Mouse (Mus musculus) heart, adult 11 months (tissue): ENCODE measurements around the gene Hcn4.

Experiments used
- DNase-seq: peaks from one replicate; pipeline ENCODE4 v3.0.0; 2022

Hcn4 gene

GRCm38 (mm10) chr9:58849576-58850315, 26.5 kb downstream of the Hcn4 start:
- no peak for DNase-seq

DNA sequence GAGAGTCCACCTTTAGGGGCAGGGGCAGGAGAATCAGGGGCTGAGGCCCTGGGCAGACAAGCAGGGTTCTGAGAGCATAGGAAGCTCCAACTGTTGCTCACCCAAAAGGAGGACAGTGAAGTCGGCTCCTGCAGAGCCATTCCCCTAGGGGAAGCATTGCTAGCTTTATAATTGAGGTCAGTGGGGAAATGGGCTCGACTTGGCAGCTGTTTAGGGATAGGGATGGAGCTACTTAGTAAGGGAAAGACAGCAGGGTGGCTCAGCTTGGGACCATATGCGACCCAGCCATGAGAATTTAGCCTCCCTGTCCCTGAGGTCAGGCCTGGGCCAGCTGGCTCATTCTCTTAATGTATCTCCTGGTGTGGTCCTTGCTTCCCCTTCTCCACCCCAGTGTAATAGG, 31.7 kb downstream of the Hcn4 start:
- DNase-seq: no peak

- no peak for DNase-seq
Observed at GRCm38 (mm10) chr9:58859080-58859635, 35.9 kb downstream of the Hcn4 start.

- no peak for DNase-seq
Observed at GRCm38 (mm10) chr9:58863826-58864225, 40.6 kb downstream of the Hcn4 start.

DNA sequence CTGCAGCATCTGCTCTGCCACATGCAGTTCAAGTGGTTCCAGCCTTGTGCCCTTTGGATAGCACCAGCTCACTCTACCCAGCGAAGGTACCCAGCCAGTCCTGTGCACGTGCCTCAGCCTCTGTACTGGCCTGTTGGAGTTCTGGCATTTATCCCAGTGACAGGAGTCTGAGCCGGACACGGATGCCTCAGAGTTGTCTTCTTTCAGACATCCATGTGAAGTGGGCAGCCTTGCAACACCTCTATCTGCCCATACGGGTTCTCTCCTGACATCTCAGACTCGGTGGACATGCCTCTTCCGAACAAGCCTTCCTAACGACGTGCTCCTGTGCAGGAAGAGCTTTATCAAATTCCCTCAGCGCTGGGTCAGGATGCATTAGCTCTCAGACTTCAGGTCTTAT, 47.9 kb downstream of the Hcn4 start:
- peak; percentile 52 for DNase-seq

- peak; percentile 91 for DNase-seq
Observed at GRCm38 (mm10) chr9:58873541-58874324, 50.5 kb downstream of the Hcn4 start.

GRCm38 (mm10) chr9:58874354-58874753, 51.1 kb downstream of the Hcn4 start:
- no peak for DNase-seq

DNA sequence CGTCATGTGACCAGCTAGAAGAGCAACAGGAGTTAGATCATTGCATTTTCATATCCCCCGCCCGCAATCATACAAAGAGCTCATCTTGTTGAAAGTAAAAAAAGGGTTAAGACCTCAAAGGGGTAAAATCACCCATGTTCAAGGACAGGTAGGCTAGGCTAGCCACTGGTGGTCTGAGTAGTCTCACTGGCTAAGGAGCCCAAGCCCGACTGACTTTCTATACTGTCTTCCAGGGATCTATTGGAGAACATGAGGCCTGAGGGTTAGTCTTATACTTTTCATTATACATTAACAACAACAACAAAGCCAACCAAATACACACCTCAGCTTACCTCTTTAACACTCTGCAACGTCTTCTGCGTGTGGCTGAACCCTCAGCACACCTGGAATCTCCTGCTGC, 52.2 kb downstream of the Hcn4 start:
- peak; percentile 61 for DNase-seq

DNA sequence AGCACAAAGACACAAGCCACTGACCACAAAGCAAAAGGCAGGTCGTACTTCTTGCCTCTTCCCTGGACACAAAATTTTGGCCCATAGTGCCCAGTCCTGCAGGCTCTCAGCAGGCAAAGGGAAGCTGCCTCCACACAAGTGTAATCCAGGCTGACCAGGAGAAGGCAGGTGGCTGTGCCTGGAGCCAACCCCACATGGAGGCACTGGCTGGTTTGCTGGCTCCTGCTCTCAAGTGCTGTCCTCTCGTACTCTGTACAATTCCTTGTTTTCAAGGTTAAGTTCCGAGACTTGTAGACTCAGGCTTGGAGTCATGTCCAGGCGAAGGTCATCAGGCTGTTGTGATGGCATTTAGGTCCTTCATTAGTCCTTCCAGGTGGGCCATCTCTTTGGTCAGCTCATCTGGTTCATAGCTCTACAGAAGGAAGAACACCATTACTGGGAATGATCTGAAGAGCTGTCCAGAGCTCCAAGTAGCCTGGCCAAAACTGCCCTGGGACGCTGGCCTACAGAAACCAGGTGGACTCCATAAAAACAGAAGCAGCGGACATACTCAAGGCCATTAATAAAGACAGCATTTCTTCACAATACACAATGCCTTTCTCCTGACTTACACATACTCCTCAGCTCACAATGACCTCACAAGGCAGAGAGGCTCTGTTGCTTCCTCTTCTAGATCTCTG, 53.9 kb downstream of the Hcn4 start:
- peak; percentile 81 for DNase-seq

DNA sequence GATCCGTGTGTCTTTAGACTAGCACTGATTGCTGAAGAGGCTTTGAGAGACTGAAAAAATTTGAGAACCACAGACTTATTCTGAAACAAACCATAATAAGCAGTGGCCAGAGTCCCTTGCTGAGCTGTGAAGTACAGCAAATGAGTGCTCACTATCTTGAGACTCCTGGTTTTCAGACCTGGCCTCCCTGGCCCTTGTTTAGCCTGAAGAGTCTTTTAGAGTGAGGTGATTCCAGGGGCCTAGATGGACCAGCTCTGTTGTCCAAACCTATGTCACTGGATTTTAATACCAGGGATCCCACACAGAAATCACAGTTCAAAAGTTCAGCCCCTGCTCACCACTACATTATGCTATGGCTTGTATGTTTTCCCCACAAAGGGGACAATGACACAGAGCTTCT, 56.6 kb downstream of the Hcn4 start:
- DNase-seq: peak; percentile 57

- peak; percentile 54 for DNase-seq
Observed at GRCm38 (mm10) chr9:58882686-58883085, 59.5 kb downstream of the Hcn4 start.

DNA sequence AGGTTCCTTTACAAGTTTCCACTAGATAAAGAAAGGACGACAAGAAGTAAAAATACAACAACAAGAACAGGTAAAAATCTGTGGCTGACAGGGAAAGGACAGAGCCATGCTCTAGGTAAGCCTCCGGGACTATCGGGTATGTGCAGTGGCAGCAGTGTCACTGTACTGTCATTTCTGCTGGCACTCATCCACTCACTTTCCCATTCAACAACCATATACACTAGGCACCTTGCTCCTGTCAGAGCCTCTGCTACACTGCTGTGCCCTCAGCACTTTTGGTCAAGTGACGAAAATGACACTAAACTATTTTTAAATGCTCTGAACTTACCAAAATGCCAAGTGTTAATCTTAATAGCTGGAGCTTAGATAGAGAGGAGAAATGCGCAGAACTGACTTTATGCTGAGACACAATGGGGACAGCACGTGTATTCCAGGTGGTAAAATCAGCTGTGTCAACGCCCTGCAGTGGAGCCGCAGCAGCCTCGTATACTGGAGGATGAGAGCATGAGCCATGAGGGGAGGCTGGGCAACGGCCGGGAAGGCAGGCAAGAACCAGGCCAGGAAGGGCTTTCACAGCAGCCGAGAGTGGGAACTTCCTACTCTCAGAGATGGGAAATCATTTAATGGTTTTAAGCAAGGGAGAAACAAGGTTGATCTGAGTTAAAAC, 66.7 kb downstream of the Hcn4 start:
- DNase-seq: peak; percentile 82

DNA sequence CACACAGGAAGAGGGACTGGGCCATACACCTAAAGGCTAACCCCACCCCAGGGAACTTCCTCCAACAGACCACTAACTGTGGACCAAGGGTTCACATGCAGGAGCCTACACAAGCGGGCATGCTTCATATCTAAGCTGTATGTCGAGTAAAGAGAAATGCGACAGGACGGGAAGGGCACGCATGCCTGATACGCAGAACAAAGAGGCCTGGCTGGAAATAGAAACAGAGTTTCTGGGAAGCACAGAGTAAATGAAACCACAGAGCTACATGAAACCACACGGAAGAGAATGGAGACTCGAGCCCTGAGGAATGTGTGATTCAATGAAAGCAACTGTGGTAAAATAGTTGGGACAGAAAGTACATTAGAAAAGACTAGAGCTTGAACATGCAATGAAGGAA, 67.7 kb downstream of the Hcn4 start:
- DNase-seq: peak; percentile 88

DNA sequence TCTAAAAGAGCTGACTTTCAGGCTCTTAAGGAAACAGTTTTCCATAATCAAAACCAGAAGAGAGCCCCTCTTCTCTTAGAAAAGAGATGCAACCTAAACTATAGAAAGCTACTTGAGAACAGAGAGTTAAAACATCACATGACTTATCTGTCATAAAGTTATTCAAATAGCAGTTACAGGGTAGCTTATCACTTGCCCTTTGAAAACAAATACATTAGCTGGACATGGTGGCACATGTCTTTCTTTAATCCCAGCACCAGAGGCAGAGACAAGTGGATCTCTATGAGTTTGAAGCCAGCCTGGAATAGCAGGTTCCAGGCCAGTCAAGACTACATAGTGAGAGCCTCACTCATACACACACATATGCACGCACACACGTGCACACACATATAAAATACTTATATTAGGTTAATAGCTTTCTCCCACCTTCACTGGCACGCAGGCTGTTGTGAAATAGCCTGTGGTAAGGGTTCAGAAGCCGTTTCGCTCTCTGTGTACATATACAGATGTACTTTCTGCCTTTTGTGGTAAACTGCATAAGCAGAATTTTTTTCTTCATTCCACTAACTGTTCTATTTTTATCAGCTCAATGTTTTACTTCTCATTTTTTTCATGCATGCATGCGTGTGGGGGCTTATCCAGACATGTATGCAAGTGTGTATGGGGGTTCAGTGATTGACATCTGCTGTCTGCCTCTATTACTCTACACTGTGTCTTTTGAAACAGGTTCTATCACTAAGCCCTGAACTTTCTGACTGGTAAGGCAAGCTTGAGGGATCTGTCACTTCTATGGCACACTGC, 68.8 kb downstream of the Hcn4 start:
- DNase-seq: peak; percentile 54

- DNase-seq: no peak
Observed at GRCm38 (mm10) chr9:58899602-58900001, 76.4 kb downstream of the Hcn4 start.

- DNase-seq: no peak
Observed at GRCm38 (mm10) chr9:58902869-58903585, 79.8 kb downstream of the Hcn4 start.
